Mouse (Mus musculus) testis, adult 10 weeks (tissue): ENCODE results near the gene Pvr. TPM values are rescaled to one million over a fixed set of nuclear protein-coding genes. Genes with fewer than 3 reads are reported as not detected.

ENCODE experiments used
- polyA plus RNA-seq: library from polyadenylated mRNA; stranded (reverse); fragments of 350-450 nt; fragmentation: Illumina TruSeq; extraction: RNeasy Lipid Tissue Mini Kit (QIAGEN cat#74804); gene quantifications from one replicate; pipeline ENCODE4 v1.2.3, GENCODE M21; 2014; ENCODE audit warnings: low read depth, low replicate concordance

Gene Pvr
- polyA plus RNA-seq = 7.9 TPM

GRCm38 (mm10) chr7:19920506-19921261 lies at the start of gene Pvr:
TSS of gene Pvr (minus strand) at chr7:19921160.

GRCm38 (mm10) chr7:19964985-19965579 lies 44.1 kb upstream of the Pvr start, which contains the start of gene Ceacam20:
TSS of gene Ceacam20 (plus strand) at chr7:19965412.

GRCm38 (mm10) chr7:19950589-19950988 lies 29.6 kb upstream of the Pvr start, which contains the start of gene Igsf23:
TSS of gene Igsf23 (minus strand) at chr7:19950756.

GRCm38 (mm10) chr7:19887849-19888248 lies 33.1 kb downstream of the Pvr start, which contains the start of gene Ceacam19:
TSS of gene Ceacam19 (minus strand) at chr7:19887965.

GRCm38 (mm10) chr7:19861199-19861598 lies 59.8 kb downstream of the Pvr start, which contains the start of gene Ceacam16:
TSS of gene Ceacam16 (minus strand) at chr7:19861299.

Other genes with a start within 250 kb of the Pvr start
- not detected for gene Apoc2, start 243.2 kb downstream of the Pvr start, polyA plus RNA-seq
- not detected for gene Gm44805, start 239.7 kb downstream of the Pvr start, polyA plus RNA-seq
- gene Apoc4, start 239.7 kb downstream of the Pvr start, polyA plus RNA-seq = not detected
- 9.0 TPM for gene Apoc1, start 228.5 kb downstream of the Pvr start, polyA plus RNA-seq
- gene Apoe, start 222.0 kb downstream of the Pvr start, polyA plus RNA-seq = 3.0 TPM
- gene Tomm40, start 205.7 kb downstream of the Pvr start, polyA plus RNA-seq = 0.38 TPM
- gene Nectin2, start 170.7 kb downstream of the Pvr start, polyA plus RNA-seq = 7.8 TPM
- not detected for gene Bcam, start 150.1 kb downstream of the Pvr start, polyA plus RNA-seq
- not detected for gene Cblc, start 124.4 kb downstream of the Pvr start, polyA plus RNA-seq
- 0.53 TPM for gene Bcl3, start 98.4 kb downstream of the Pvr start, polyA plus RNA-seq
- gene Gm19345, start 69.2 kb downstream of the Pvr start, polyA plus RNA-seq = not detected
- not detected for gene Ceacam16, start 59.9 kb downstream of the Pvr start, polyA plus RNA-seq
- not detected for gene Ceacam19, start 33.2 kb downstream of the Pvr start, polyA plus RNA-seq
- not detected for gene Igsf23, start 29.6 kb upstream of the Pvr start, polyA plus RNA-seq
- gene Ceacam20, start 44.3 kb upstream of the Pvr start, polyA plus RNA-seq = 1.4 TPM
- gene Nlrp9b, start 70.3 kb upstream of the Pvr start, polyA plus RNA-seq = 1.6 TPM
- gene Vmn1r91, start 178.5 kb upstream of the Pvr start, polyA plus RNA-seq = not detected
- not detected for gene Gm16442, start 201.4 kb upstream of the Pvr start, polyA plus RNA-seq
- gene Vmn1r93, start 217.9 kb upstream of the Pvr start, polyA plus RNA-seq = not detected
- gene Vmn1r94, start 247.2 kb upstream of the Pvr start, polyA plus RNA-seq = not detected